Mouse (Mus musculus): Measurements from ENCODE around the gene Hjurp.

GRCm38 (mm10) chr1:88286887-88287696 lies 9.7 kb upstream of the Hjurp start:
- no peak for TF ChIP-seq E2F4 (IDR thresholded peaks at IDR 0.05; ENCODE audit: insufficient replicate concordance, low read depth, low read length)
- no peak for TF ChIP-seq ELF1 (IDR thresholded peaks at IDR 0.05; ENCODE audit: low read depth, low read length)
- no peak for TF ChIP-seq CHD1 (IDR thresholded peaks at IDR 0.05; ENCODE audit: low read depth, low read length)
- TF ChIP-seq CTCF (conservative IDR thresholded peaks at IDR 0.05 in 1 of 2, IDR thresholded peaks at IDR 0.05 in 1 of 2; ENCODE audit: low read depth in 2 of 2, low read length in 2 of 2): no peak
- no peak for TF ChIP-seq NRF1 (IDR thresholded peaks at IDR 0.05; ENCODE audit: low read depth, low read length)
- 0 out of 2 replicates have a peak, but pooled peaks have one; percentile 31 for TF ChIP-seq NELFE (IDR thresholded peaks at IDR 0.05; ENCODE audit: low read depth, low read length)
- TF ChIP-seq HCFC1 (IDR thresholded peaks at IDR 0.05; ENCODE audit: low read depth, low read length): no peak
- no peak for TF ChIP-seq BHLHE40 (IDR thresholded peaks at IDR 0.05; ENCODE audit: low read depth, low read length)
